Mouse (Mus musculus): ENCODE data around the gene Sgcd.

- TF ChIP-seq EP300 (optimal IDR thresholded peaks at IDR 0.05) (no peak), CTCF (IDR thresholded peaks at IDR 0.05; ENCODE audit: low read depth) (no peak)
Measured at GRCm38 (mm10) chr11:47777226-47777915, 211.4 kb downstream of the Sgcd start.
